Mouse (Mus musculus) lung, embryonic 14.5 days (tissue): ENCODE measurements around the gene Rufy4. TPM values are rescaled to one million over a fixed set of nuclear protein-coding genes. Genes with fewer than 3 reads are reported as not detected.

Source experiments
- ATAC-seq: fragments of 200-750 bp; cut with Nextera tagmentation; 2 replicates; pipeline ENCODE4 v1.8.0; 2017; ENCODE audit warnings: mild to moderate bottlenecking, moderate TSS enrichment, moderate library complexity; ENCODE audit not compliant: insufficient read depth
- DNase-seq: peaks from one replicate; pipeline ENCODE4 v3.0.0-alpha.2; 2015
- H3K27ac ChIP-seq: fragments of 300-500 bp; sonication (generic); 2 replicates; pipeline ENCODE4 v1.5.1; 2014; ENCODE audit warnings: low read depth, mild to moderate bottlenecking, moderate library complexity
- H3K27me3 ChIP-seq: fragments of 300-500 bp; sonication (generic); 2 replicates; pipeline ENCODE4 v1.6.1; 2014; ENCODE audit warnings: low read length, control low read depth; ENCODE audit not compliant: insufficient read depth
- H3K36me3 ChIP-seq: fragments of 300-500 bp; sonication (generic); 2 replicates; pipeline ENCODE4 v1.6.1; 2014; ENCODE audit warnings: control low read depth; ENCODE audit not compliant: insufficient read depth
- H3K4me1 ChIP-seq: fragments of 300-500 bp; sonication (generic); 2 replicates; pipeline ENCODE4 v1.6.1; 2014; ENCODE audit warnings: antibody characterized with exemption, control low read depth; ENCODE audit not compliant: insufficient read depth
- H3K4me2 ChIP-seq: fragments of 300-500 bp; sonication (generic); 2 replicates; pipeline ENCODE4 v1.6.1; 2014; ENCODE audit warnings: mild to moderate bottlenecking
- H3K4me3 ChIP-seq: fragments of 300-500 bp; sonication (generic); 2 replicates; pipeline ENCODE4 v1.5.1; 2014; ENCODE audit warnings: low read depth, low read length
- H3K9ac ChIP-seq: fragments of 300-500 bp; sonication (generic); 2 replicates; pipeline ENCODE4 v1.6.1; 2014
- H3K9me3 ChIP-seq: fragments of 300-500 bp; sonication (generic); 2 replicates; pipeline ENCODE4 v1.6.1; 2016; ENCODE audit warnings: low read depth, low read length, control low read depth
- CTCF ChIP-seq: IDR thresholded peaks from 2 replicates; pipeline ENCODE4 v1.5.1; 2016; ENCODE audit warnings: antibody characterized with exemption, low read depth
- WGBS: fragments of 180-500 bp; shearing (Covaris S2); extraction: QIAGEN DNeasy Blood & Tissue Kit; methylation state at CpG from one replicate; pipeline ENCODE4 v1.1.7; 2014; 5-methylcytosine and 5-hydroxymethylcytosine counted together
- polyA plus RNA-seq: library from polyadenylated mRNA; unstranded; fragments of >200 nt; fragmentation: Nextera tagmentation; extraction: Ambion mirVana; gene quantifications from 2 replicates; pipeline ENCODE4 v1.2.1, GENCODE M21; 2014

Gene Rufy4
- polyA plus RNA-seq, 1 experiment from 2014 or later = 0.39 TPM

GRCm38 (mm10) chr1:74181462-74181861 is 56.1 kb downstream of the Rufy4 start:
- Histone ChIP-seq H3K4me3 (no peak overlapping the region), H3K9me3 (no peaks in the 10 kb centered on the region), H3K27me3 (no peaks in the 10 kb centered on the region), H3K4me2 (no peak overlapping the region), H3K4me1 (peaks cover 4% of the 10 kb centered on the region; the same call in 1 of the 2 replicates), H3K36me3 (no peaks in the 10 kb centered on the region), H3K27ac (no peak overlapping the region), H3K9ac (no peak overlapping the region)
- no peak for TF ChIP-seq CTCF
- ATAC-seq = no peak
- DNase-seq = no peak
- 31% methylated on average over 2 of the region's 2 CpGs for WGBS

GRCm38 (mm10) chr1:74183006-74183405 is 57.7 kb downstream of the Rufy4 start:
- Histone ChIP-seq H3K4me3 (no peak overlapping the region), H3K9ac (no peak overlapping the region), H3K9me3 (no peaks in the 10 kb centered on the region), H3K27me3 (no peaks in the 10 kb centered on the region), H3K36me3 (no peaks in the 10 kb centered on the region), H3K4me1 (peaks cover 4% of the 10 kb centered on the region; the same call in 1 of the 2 replicates), H3K4me2 (no peak overlapping the region), H3K27ac (no peak overlapping the region)
- peak; percentile 17; the same call in 1 of the 2 replicates for TF ChIP-seq CTCF
- WGBS = 49% methylated on average over 2 of the region's 2 CpGs
- ATAC-seq (no peak), DNase-seq (peak; percentile 31)

- DNase-seq (no peak), ATAC-seq (no peak)
- Histone ChIP-seq H3K9me3 (no peaks in the 10 kb centered on the region), H3K36me3 (no peaks in the 10 kb centered on the region), H3K27ac (no peak overlapping the region), H3K4me3 (no peak overlapping the region), H3K27me3 (no peaks in the 10 kb centered on the region), H3K4me1 (no peaks in the 10 kb centered on the region), H3K9ac (no peak overlapping the region), H3K4me2 (no peak overlapping the region)
- TF ChIP-seq CTCF = no peak
- WGBS = 81% methylated on average over 7 of the region's 7 CpGs
These were observed 65.1 kb downstream of the Rufy4 start for GRCm38 (mm10) chr1:74190471-74190870.

DNA sequence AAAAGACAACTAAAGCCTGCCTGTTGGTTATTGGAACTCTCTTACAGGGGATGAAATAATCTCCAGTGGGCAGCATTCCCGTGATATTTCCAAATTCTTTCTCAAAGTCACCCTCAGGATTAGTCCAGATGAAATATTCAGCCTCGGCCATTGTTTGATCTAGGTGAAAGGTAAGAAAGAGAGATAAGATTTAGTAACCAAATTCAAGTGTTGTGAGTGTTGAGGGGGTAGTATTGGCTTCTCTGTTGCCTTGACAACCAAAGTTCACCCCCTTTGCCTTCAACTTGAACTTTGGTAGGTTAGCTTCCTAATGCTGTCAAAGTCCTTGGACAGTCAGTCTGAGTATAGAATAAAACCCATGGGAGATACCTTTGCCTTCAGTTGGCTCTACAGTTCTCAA is 67.4 kb downstream of the Rufy4 start:
- Histone ChIP-seq H3K4me2 (no peak overlapping the region), H3K4me1 (no peaks in the 10 kb centered on the region), H3K36me3 (no peaks in the 10 kb centered on the region), H3K9ac (no peak overlapping the region), H3K27me3 (no peaks in the 10 kb centered on the region), H3K9me3 (no peaks in the 10 kb centered on the region), H3K4me3 (no peak overlapping the region), H3K27ac (no peak overlapping the region)
- DNase-seq = no peak
- WGBS = 64% methylated on average over 2 of the region's 2 CpGs
- no peak for TF ChIP-seq CTCF
- no peak for ATAC-seq

DNA sequence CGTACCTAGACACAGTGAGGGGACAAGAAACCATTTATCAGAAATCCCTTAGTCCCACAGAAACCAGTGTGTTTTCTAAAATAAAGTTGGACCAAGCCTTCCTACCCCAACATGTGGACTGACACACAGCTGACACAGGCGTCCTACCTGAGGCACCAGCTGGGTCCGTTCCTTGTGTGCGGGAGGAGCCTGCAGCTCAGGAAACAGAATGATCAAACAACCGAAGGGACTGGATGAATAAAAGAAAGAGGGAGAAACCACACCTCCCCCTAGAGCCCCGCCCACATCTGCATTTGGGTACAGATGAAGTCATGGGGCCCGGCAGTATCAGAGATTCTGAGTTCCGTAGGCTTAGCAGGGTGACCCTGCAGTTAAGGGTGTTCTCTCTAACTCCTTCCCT is 69.1 kb downstream of the Rufy4 start, which contains the start of gene Cxcr1:
Gene Cxcr1 (minus strand): TSS at position 187 of the 400 bp plus-strand sequence.
- Histone ChIP-seq H3K36me3 (no peaks in the 10 kb centered on the region), H3K9ac (no peak within 1 kb of the TSS), H3K9me3 (no peaks in the 10 kb centered on the region), H3K4me1 (no peaks in the 10 kb centered on the region), H3K4me2 (no peak within 1 kb of the TSS), H3K27ac (no peak within 1 kb of the TSS), H3K27me3 (no peaks in the 10 kb centered on the region), H3K4me3 (no peak within 1 kb of the TSS)
- TF ChIP-seq CTCF = no peak
- no peak for DNase-seq
- no peak for ATAC-seq
- 68% methylated on average over 8 of the region's 8 CpGs for WGBS

DNA sequence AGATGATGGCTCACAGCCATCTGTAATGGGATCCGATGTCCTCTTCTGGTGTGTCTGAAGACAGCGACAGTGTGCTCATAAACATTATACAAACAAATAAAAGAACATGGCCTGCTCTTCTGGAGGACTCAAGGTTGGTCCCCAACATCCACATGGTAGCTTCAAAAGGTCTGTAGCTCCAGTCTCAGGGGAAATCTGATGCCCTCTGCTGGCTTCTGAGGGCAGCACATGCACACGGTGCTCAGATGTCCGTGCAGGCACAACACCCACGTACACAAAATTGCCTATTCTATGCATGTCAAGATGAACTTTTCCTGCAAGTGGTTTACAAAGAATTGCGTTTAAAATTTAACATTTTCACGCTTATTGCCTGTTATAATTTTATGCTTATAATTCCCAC is 70.6 kb downstream of the Rufy4 start:
- DNase-seq = peak; percentile 77
- H3K27ac ChIP-seq = no peak overlapping the region
- no peak overlapping the region for H3K4me3 ChIP-seq
- H3K9ac ChIP-seq = no peak overlapping the region
- no peak overlapping the region for H3K4me2 ChIP-seq
- no peaks in the 10 kb centered on the region for H3K4me1 ChIP-seq
- no peaks in the 10 kb centered on the region for H3K36me3 ChIP-seq
- no peaks in the 10 kb centered on the region for H3K9me3 ChIP-seq
- TF ChIP-seq CTCF = peak; percentile 73
- ATAC-seq = no peak
- WGBS = 43% methylated on average over 7 of the region's 7 CpGs
- no peaks in the 10 kb centered on the region for H3K27me3 ChIP-seq

DNA sequence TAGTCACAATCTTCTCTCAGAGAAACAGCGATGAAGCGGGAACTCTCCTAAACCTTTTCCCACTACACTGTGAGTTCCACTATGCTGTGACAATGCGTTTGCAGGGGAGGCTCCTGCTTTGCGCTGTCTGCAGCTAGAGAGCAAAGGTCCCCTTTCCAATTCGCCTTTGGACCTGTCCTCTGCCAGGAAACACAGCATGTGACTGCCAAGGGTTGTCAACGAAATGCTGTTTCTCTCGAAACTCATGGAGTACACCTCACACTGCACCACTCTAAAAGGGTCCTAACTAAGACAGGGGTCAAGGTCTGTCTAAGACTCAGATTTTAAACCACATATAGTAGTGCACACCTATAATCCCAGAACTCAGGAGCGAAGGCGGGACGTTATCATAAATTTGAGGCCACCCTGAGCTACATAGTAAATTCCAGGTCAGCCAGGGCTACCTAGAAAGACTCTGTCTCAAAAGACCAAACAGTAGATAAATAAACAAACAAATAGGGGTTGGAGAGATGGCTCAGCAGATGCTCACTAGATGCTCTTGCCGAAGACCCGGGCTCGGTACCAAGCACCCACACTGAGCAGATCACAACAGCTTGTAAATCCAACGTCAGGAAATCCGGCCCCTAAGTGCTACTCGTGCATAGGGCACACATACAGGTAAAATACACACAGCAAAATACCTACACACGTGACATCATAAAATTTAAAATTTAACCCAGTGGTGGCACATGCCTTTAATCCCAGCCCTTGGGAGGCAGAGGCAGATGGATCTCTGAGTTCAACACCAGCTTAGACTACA is 71.5 kb downstream of the Rufy4 start:
- Histone ChIP-seq H3K4me2 (no peak overlapping the region), H3K27ac (no peak overlapping the region), H3K9ac (no peak overlapping the region), H3K9me3 (no peaks in the 10 kb centered on the region), H3K4me1 (no peaks in the 10 kb centered on the region), H3K36me3 (no peaks in the 10 kb centered on the region), H3K27me3 (no peaks in the 10 kb centered on the region), H3K4me3 (no peak overlapping the region)
- no peak for TF ChIP-seq CTCF
- WGBS = 73% methylated on average over 17 of the region's 17 CpGs
- DNase-seq (no peak), ATAC-seq (no peak)

Other genes starting within 250 kb of the Rufy4 start
- 87.9 and 95.2 TPM in 2 replicates for gene Tns1, start 1.1 kb upstream of the Rufy4 start, polyA plus RNA-seq
- 0.05 TPM in 1 of 2 replicates, not detected in the other for gene Cxcr2, start 28.4 kb downstream of the Rufy4 start, polyA plus RNA-seq
- gene Cxcr1, start 69.1 kb downstream of the Rufy4 start, polyA plus RNA-seq = not detected in 2 replicates
- gene Arpc2, start 110.5 kb downstream of the Rufy4 start, polyA plus RNA-seq = 365 and 370 TPM in 2 replicates
- 0.18 and 0.57 TPM in 2 replicates for gene Gpbar1, start 153.0 kb downstream of the Rufy4 start, polyA plus RNA-seq
- 233 and 236 TPM in 2 replicates for gene Aamp, start 159.2 kb downstream of the Rufy4 start, polyA plus RNA-seq
- 103 and 104 TPM in 2 replicates for gene Pnkd, start 159.4 kb downstream of the Rufy4 start, polyA plus RNA-seq
- 25.5 and 29.8 TPM in 2 replicates for gene Tmbim1, start 180.1 kb downstream of the Rufy4 start, polyA plus RNA-seq
- gene Catip, start 236.6 kb downstream of the Rufy4 start, polyA plus RNA-seq = 0.62 and 0.63 TPM in 2 replicates
- 3.1 and 3.5 TPM in 2 replicates for gene Slc11a1, start 249.7 kb downstream of the Rufy4 start, polyA plus RNA-seq